Comparison of ENCODE assay signal across 23 mouse cellular contexts in genomic region chr17:29698421-29698820, GRCm38 (mm10). TPM values are rescaled to one million over a fixed set of nuclear protein-coding genes. Genes with fewer than 3 reads are reported as not detected.
A peak's percentile ranks its signal among the peaks of the same experiment; 100 is the strongest.
DNase-seq lines count a peak whose midpoint lies in the region; ATAC-seq and TF ChIP-seq lines count a peak whose summit lies in the region.
"Had no signal": no experiment of that assay in that cellular context is flagged by ENCODE, and none has a peak within 500 bp of the region (broad histone marks: within the 10 kb centered on the region; RNA-seq: fewer than 3 reads in every experiment).

No protein-coding gene starts in this region.

- in situ Hi-C loops in CH12.LX (cut with MboI; ENCODE audit: low pct_ligation_motif_present, low pct_unique_long_range_greater_than_20kb, low sequenced_read_pairs) = no loop called here

- no peak overlapping the region for H3ac ChIP-seq in myocyte (ENCODE audit: control insufficient read depth, insufficient read length)

- H3K79me2 ChIP-seq in CH12.LX (replicated peaks; ENCODE audit: control insufficient read depth, extremely low read depth, insufficient read depth, poor library complexity, severe bottlenecking) (no peaks in the 10 kb centered on the region), myocyte (ENCODE audit: control insufficient read depth, insufficient read depth) (no peaks in the 10 kb centered on the region)

- H3K9ac ChIP-seq in hindbrain, embryonic 13.5 days = 0 out of 2 replicates have a peak overlapping the region, but pooled peaks have one; percentile 8
- no peak overlapping the region for H3K9ac ChIP-seq in hindbrain, embryonic 16.5 days (ENCODE audit: low read depth, low read length)
- no peak overlapping the region for H3K9ac ChIP-seq in CH12.LX (ENCODE audit: insufficient read depth, low read depth)

- no peak overlapping the region for H3K4me3 ChIP-seq in hindbrain, embryonic 13.5 days
- H3K4me3 ChIP-seq in hindbrain, embryonic 16.5 days (ENCODE audit: low read length) = no peak overlapping the region
- peak overlapping the region in 1 of 3 experiments; percentile 25 for H3K4me3 ChIP-seq in CH12.LX (replicated peaks in 1 of 3; ENCODE audit: low read depth in 2 of 3, low read length in 2 of 3, poor library complexity in 1 of 3)
- H3K4me3 ChIP-seq in myocyte = no peak overlapping the region
- no peak overlapping the region for H3K4me3 ChIP-seq in limb, embryonic 10.5 days

- H3K27ac ChIP-seq in hindbrain, embryonic 13.5 days = no peak overlapping the region
- no peak overlapping the region for H3K27ac ChIP-seq in hindbrain, embryonic 16.5 days (ENCODE audit: low read depth, low read length)
- H3K27ac ChIP-seq in CH12.LX (ENCODE audit: insufficient read depth, low read depth) = peak overlapping the region; percentile 74
- no peak overlapping the region for H3K27ac ChIP-seq in limb, embryonic 10.5 days

- no peak for TF ChIP-seq EP300 in CH12.LX (IDR thresholded peaks at IDR 0.05; ENCODE audit: low read length)

- no peaks in the 10 kb centered on the region for H3K27me3 ChIP-seq in hindbrain, embryonic 13.5 days
- H3K27me3 ChIP-seq in hindbrain, embryonic 16.5 days (replicated peaks; ENCODE audit: control insufficient read depth, insufficient read depth, low read length) = no peaks in the 10 kb centered on the region
- H3K27me3 ChIP-seq in CH12.LX (replicated peaks) = no peaks in the 10 kb centered on the region
- H3K27me3 ChIP-seq in myocyte (ENCODE audit: control insufficient read depth, insufficient read depth, insufficient read length) = no peaks in the 10 kb centered on the region
- no peaks in the 10 kb centered on the region for H3K27me3 ChIP-seq in limb, embryonic 10.5 days (ENCODE audit: low read depth, poor library complexity, severe bottlenecking)
- H3K27me3 ChIP-seq: Patski had no signal

- 86% methylated on average over 6 of the region's 6 CpGs for WGBS in hindbrain, embryonic 13.5 days
- 84% methylated on average over 6 of the region's 6 CpGs for WGBS in hindbrain, embryonic 16.5 days
- 93% methylated on average over 6 of the region's 6 CpGs for WGBS in limb, embryonic 10.5 days

- dilution Hi-C loops in CH12.LX (cut with MboI; ENCODE audit: extremely low pct_ligation_motif_present, extremely low pct_unique_long_range_greater_than_20kb, low sequenced_read_pairs) = no loop called here

- peaks cover 15% of the 10 kb centered on the region for H3K4me1 ChIP-seq in hindbrain, embryonic 13.5 days (replicated peaks)
- peaks cover 6% of the 10 kb centered on the region for H3K4me1 ChIP-seq in hindbrain, embryonic 16.5 days (ENCODE audit: control insufficient read depth, insufficient read depth, low read depth, low read length)
- peaks cover 9 to 75% of the 10 kb centered on the region in 2 experiments for H3K4me1 ChIP-seq in CH12.LX (ENCODE audit: control insufficient read depth in 1 of 2, insufficient read depth in 2 of 2)
- no peaks in the 10 kb centered on the region for H3K4me1 ChIP-seq in limb, embryonic 10.5 days

- H3K9me3 ChIP-seq in hindbrain, embryonic 13.5 days = no peaks in the 10 kb centered on the region
- H3K9me3 ChIP-seq in hindbrain, embryonic 16.5 days (ENCODE audit: control insufficient read depth, low read length) = no peaks in the 10 kb centered on the region
- H3K9me3 ChIP-seq in CH12.LX (replicated peaks; ENCODE audit: low read length) = no peaks in the 10 kb centered on the region
- H3K9me3 ChIP-seq in limb, embryonic 10.5 days (replicated peaks) = no peaks in the 10 kb centered on the region
- H3K9me3 ChIP-seq: G1E had no signal

- no peak for ATAC-seq in hindbrain, embryonic 13.5 days (ENCODE audit: low FRiP score)
- ATAC-seq in hindbrain, embryonic 16.5 days = no peak
- ATAC-seq: activated CD4-positive, CD25-positive, alpha-beta regulatory T cell, adult 4 months; CD4-positive, CD25-positive, alpha-beta regulatory T cell, adult 4 months; Patski had no signal

- H3K36me3 ChIP-seq in hindbrain, embryonic 13.5 days = peaks cover 94% of the 10 kb centered on the region
- H3K36me3 ChIP-seq in hindbrain, embryonic 16.5 days (ENCODE audit: control insufficient read depth, insufficient read depth, low read length) = peaks cover 45% of the 10 kb centered on the region
- H3K36me3 ChIP-seq in CH12.LX (replicated peaks in 1 of 2; ENCODE audit: control insufficient read depth in 1 of 2, insufficient read depth in 1 of 2, low read length in 1 of 2) (peaks cover 94 to 97% of the 10 kb centered on the region in 2 experiments), myocyte (ENCODE audit: control insufficient read depth, insufficient read depth) (peaks cover 45% of the 10 kb centered on the region)
- peaks cover 99% of the 10 kb centered on the region for H3K36me3 ChIP-seq in limb, embryonic 10.5 days

- no peak for TF ChIP-seq RAD21 in CH12.LX (IDR thresholded peaks at IDR 0.05; ENCODE audit: low read depth, low read length)

- H3K4me2 ChIP-seq in hindbrain, embryonic 13.5 days = no peak overlapping the region
- H3K4me2 ChIP-seq in hindbrain, embryonic 16.5 days (ENCODE audit: low read length) = no peak overlapping the region
- H3K4me2 ChIP-seq in CH12.LX (ENCODE audit: insufficient read depth, low read depth, poor library complexity, severe bottlenecking) (no peak overlapping the region), myocyte (ENCODE audit: low read depth) (no peak overlapping the region)

- TF ChIP-seq POLR2A in CH12.LX (IDR thresholded peaks at IDR 0.05; ENCODE audit: low read depth, low read length) (no peak), myocyte (IDR thresholded peaks at IDR 0.05; ENCODE audit: insufficient read length, low read depth) (no peak)

- DNase-seq in A20 (ENCODE audit: low read depth, low spot score) (peak; percentile 61), CH12.LX (ENCODE audit: extremely low read depth) (peak; percentile 76)
- DNase-seq in cerebellum, adult 18-20 months = no peak
- no peak for DNase-seq in layer of hippocampus, adult 9-10 months (ENCODE audit: low spot score)
- no peak for DNase-seq in limb, embryonic 10.5 days (ENCODE audit: low spot score)
- DNase-seq: adrenal gland, adult 2 months; adrenal gland, adult 8-10 months; adrenal gland, postnatal 10 days; adrenal gland, postnatal 14 days; adrenal gland, postnatal 25 days; adrenal gland, postnatal 36 days; B cell, adult 2 months; cerebellum, adult 11 months; cerebellum, adult 11-12 months; cerebellum, adult 2 months; cerebellum, adult 8-10 months had no signal

- no peak for TF ChIP-seq CTCF in CH12.LX (conservative IDR thresholded peaks at IDR 0.05 in 1 of 2, IDR thresholded peaks at IDR 0.05 in 1 of 2; ENCODE audit: low read depth in 2 of 2, low read length in 2 of 2)

TF ChIP-seq in CH12.LX, 34 proteins besides CTCF, POLR2A, EP300 and RAD21:
- TF ChIP-seq HCFC1 (IDR thresholded peaks at IDR 0.05; ENCODE audit: low read depth, low read length) (0 out of 2 replicates have a peak, but pooled peaks have one; percentile 29), BHLHE40 (IDR thresholded peaks at IDR 0.05; ENCODE audit: low read depth, low read length) (peak; percentile 17), MXI1 (IDR thresholded peaks at IDR 0.05; ENCODE audit: low read depth, low read length) (peak; percentile 43; the same call in 1 of the 2 replicates), KAT2A (IDR thresholded peaks at IDR 0.05; ENCODE audit: insufficient replicate concordance, low read length) (no peak), MYC (IDR thresholded peaks at IDR 0.05; ENCODE audit: low read depth, low read length) (0 out of 2 replicates have a peak, but pooled peaks have one; percentile 30)

TF ChIP-seq in myocyte, 11 proteins besides CTCF, POLR2A, EP300 and RAD21:
- peak; percentile 35 for TF ChIP-seq POLR2AphosphoS2 (IDR thresholded peaks at IDR 0.05; ENCODE audit: insufficient read length, low read depth)
- TF ChIP-seq USF1 (IDR thresholded peaks at IDR 0.05; ENCODE audit: low read depth) = no peak

RNA-seq across cellular contexts. Expression of gene Ccdc167, which starts 18.4 kb away (rescaled TPM):
- 10.7 and 13.4 TPM in 2 replicates for polyA plus RNA-seq in hindbrain, embryonic 13.5 days (2015; fragmentation: Nextera tagmentation; extraction: Ambion mirVana)
- 9.3 and 11.1 TPM in 2 replicates for polyA plus RNA-seq in hindbrain, embryonic 16.5 days (2015; fragmentation: Nextera tagmentation; extraction: Ambion mirVana)
- 18.7 and 23.5 TPM in 2 replicates for total RNA-seq in CH12.LX (2012; rRNA removed)
- total RNA-seq in CH12.LX (2014; rRNA removed) = 8.8 and 9.1 TPM in 2 replicates
- polyA plus RNA-seq in CH12.LX (2012; ENCODE audit: insufficient read length, low read depth) = 12.0 and 15.4 TPM in 2 replicates
- polyA plus RNA-seq in myocyte (2012; fragmentation: generic; extraction: Trizol) = 6.0 TPM
- 16.2 and 21.4 TPM in 2 replicates for polyA plus RNA-seq in limb, embryonic 10.5 days (2016; fragmentation: Nextera tagmentation; extraction: Ambion mirVana)

RNA-seq across cellular contexts. Expression of gene Cmtr1, which starts 38.0 kb away (rescaled TPM):
- 132 and 139 TPM in 2 replicates for polyA plus RNA-seq in hindbrain, embryonic 13.5 days (2015; fragmentation: Nextera tagmentation; extraction: Ambion mirVana)
- polyA plus RNA-seq in hindbrain, embryonic 16.5 days (2015; fragmentation: Nextera tagmentation; extraction: Ambion mirVana) = 106 and 117 TPM in 2 replicates
- total RNA-seq in CH12.LX (2012; rRNA removed) (88.8 and 95.3 TPM in 2 replicates), CH12.LX (2014; rRNA removed) (96.9 and 105 TPM in 2 replicates)
- polyA plus RNA-seq in CH12.LX (2012; ENCODE audit: insufficient read length, low read depth) (135 and 152 TPM in 2 replicates), myocyte (2012; fragmentation: generic; extraction: Trizol) (55.7 TPM)
- polyA plus RNA-seq in limb, embryonic 10.5 days (2016; fragmentation: Nextera tagmentation; extraction: Ambion mirVana) = 124 and 134 TPM in 2 replicates

Comparison
In these comparisons a context has a peak if more than half of its experiments do, and no peak if none do; other contexts are left out.
1. DNase-seq: peak in A20 (single experiment) and CH12.LX (single experiment); none in cerebellum, adult 18-20 months (0 of 2), layer of hippocampus, adult 9-10 months (single experiment) and limb, embryonic 10.5 days (single experiment).